Comparison of ENCODE assay signal across 27 mouse cellular contexts in genomic region chr3:133557602-133558001, GRCm38 (mm10). TPM values are rescaled to one million over a fixed set of nuclear protein-coding genes. Genes with fewer than 3 reads are reported as not detected.
DNase-seq lines count a peak whose midpoint lies in the region; ATAC-seq and TF ChIP-seq lines count a peak whose summit lies in the region.
"Had no signal": no experiment of that assay in that cellular context is flagged by ENCODE, and none has a peak within 500 bp of the region (broad histone marks: within the 10 kb centered on the region; RNA-seq: fewer than 3 reads in every experiment).

No protein-coding gene starts in this region.

- no peaks in the 10 kb centered on the region for H3K27me3 ChIP-seq in heart, embryonic 10.5 days (ENCODE audit: insufficient read depth, poor library complexity, severe bottlenecking)
- H3K27me3 ChIP-seq in heart, adult 2 months (ENCODE audit: control insufficient read depth, insufficient read depth, low read length), result no peaks in the 10 kb centered on the region
- no peaks in the 10 kb centered on the region for H3K27me3 ChIP-seq in liver, embryonic 11.5 days (replicated peaks; ENCODE audit: control insufficient read depth, insufficient read depth, low read length)
- H3K27me3 ChIP-seq: embryonic facial prominence, embryonic 13.5 days; forebrain, embryonic 12.5 days; forebrain, embryonic 15.5 days; heart, embryonic 13.5 days; hindbrain, embryonic 12.5 days; hindbrain, embryonic 15.5 days; intestine, embryonic 15.5 days had no signal

- no peaks in the 10 kb centered on the region for H3K9me3 ChIP-seq in heart, embryonic 10.5 days
- no peaks in the 10 kb centered on the region for H3K9me3 ChIP-seq in liver, embryonic 11.5 days (ENCODE audit: control insufficient read depth, low read length)
- H3K9me3 ChIP-seq: embryonic facial prominence, embryonic 10.5 days; embryonic facial prominence, embryonic 13.5 days; forebrain, embryonic 12.5 days; forebrain, embryonic 15.5 days; heart, embryonic 13.5 days; hindbrain, embryonic 12.5 days; hindbrain, embryonic 15.5 days; intestine, embryonic 15.5 days had no signal

- TF ChIP-seq CTCF in heart, adult 2 months (IDR thresholded peaks at IDR 0.05), result no peak

- no peaks in the 10 kb centered on the region for H3K4me1 ChIP-seq in heart, embryonic 10.5 days
- H3K4me1 ChIP-seq in heart, adult 2 months (ENCODE audit: control insufficient read depth, insufficient read depth, low read length), result no peaks in the 10 kb centered on the region
- H3K4me1 ChIP-seq in liver, embryonic 11.5 days (replicated peaks; ENCODE audit: control insufficient read depth, insufficient read depth, low read length), result no peaks in the 10 kb centered on the region
- H3K4me1 ChIP-seq: embryonic facial prominence, embryonic 13.5 days; forebrain, embryonic 12.5 days; forebrain, embryonic 15.5 days; heart, embryonic 13.5 days; hindbrain, embryonic 12.5 days; hindbrain, embryonic 15.5 days; intestine, embryonic 15.5 days had no signal

- peak; percentile 5 for DNase-seq in heart, embryonic 10.5 days (ENCODE audit: low spot score)
- no peak for DNase-seq in heart, adult 2 months
- peak; percentile 35 for DNase-seq in brain, adult 2 months (ENCODE audit: low read depth, low spot score)
- DNase-seq in gastrocnemius, adult 18-20 months (ENCODE audit: low spot score), result no peak
- no peak for DNase-seq in liver, embryonic 11.5 days (ENCODE audit: low spot score)
- DNase-seq: adrenal gland, postnatal 10 days; adrenal gland, postnatal 36 days; B cell, adult 2 months; cerebellum, adult 11 months; cerebellum, adult 2 months; cerebellum, adult 9-11 months; cerebellum, postnatal 25 days; embryo, embryonic 11 days; gastrocnemius, postnatal 10 days; gastrocnemius, postnatal 36 days; heart, postnatal 14 days; kidney, adult 11 months had no signal

- H3K4me3 ChIP-seq in heart, embryonic 10.5 days, result no peak overlapping the region
- H3K4me3 ChIP-seq in heart, adult 2 months, result no peak overlapping the region
- no peak overlapping the region for H3K4me3 ChIP-seq in liver, embryonic 11.5 days (ENCODE audit: low read depth, low read length)
- H3K4me3 ChIP-seq: embryonic facial prominence, embryonic 10.5 days; embryonic facial prominence, embryonic 13.5 days; erythroblast, embryonic 14.5 days; forebrain, embryonic 12.5 days; forebrain, embryonic 15.5 days; heart, embryonic 13.5 days; hindbrain, embryonic 12.5 days; hindbrain, embryonic 15.5 days; intestine, embryonic 15.5 days had no signal

- H3K79me2 ChIP-seq in heart, adult 2 months (replicated peaks; ENCODE audit: control insufficient read depth, insufficient read depth, low read length), result no peaks in the 10 kb centered on the region

- H3K27ac ChIP-seq in heart, embryonic 10.5 days, result no peak overlapping the region
- H3K27ac ChIP-seq in heart, adult 2 months, result no peak overlapping the region
- H3K27ac ChIP-seq in liver, embryonic 11.5 days (ENCODE audit: low read depth, low read length), result no peak overlapping the region
- H3K27ac ChIP-seq: embryonic facial prominence, embryonic 10.5 days; embryonic facial prominence, embryonic 13.5 days; forebrain, embryonic 12.5 days; forebrain, embryonic 15.5 days; heart, embryonic 13.5 days; hindbrain, embryonic 12.5 days; hindbrain, embryonic 15.5 days; intestine, embryonic 15.5 days had no signal

- TF ChIP-seq EP300 in heart, adult 2 months (IDR thresholded peaks at IDR 0.05; ENCODE audit: insufficient read depth, low read depth, low read length), result no peak

- TF ChIP-seq POLR2A in heart, adult 2 months (IDR thresholded peaks at IDR 0.05; ENCODE audit: insufficient read depth, low read depth, low read length), result no peak

- no peaks in the 10 kb centered on the region for H3K36me3 ChIP-seq in heart, embryonic 10.5 days
- H3K36me3 ChIP-seq in heart, adult 2 months (ENCODE audit: control insufficient read depth, insufficient read depth, low read length), result no peaks in the 10 kb centered on the region
- no peaks in the 10 kb centered on the region for H3K36me3 ChIP-seq in liver, embryonic 11.5 days (ENCODE audit: control insufficient read depth, insufficient read depth, low read length)
- H3K36me3 ChIP-seq: embryonic facial prominence, embryonic 10.5 days; embryonic facial prominence, embryonic 13.5 days; forebrain, embryonic 12.5 days; forebrain, embryonic 15.5 days; heart, embryonic 13.5 days; hindbrain, embryonic 12.5 days; hindbrain, embryonic 15.5 days; intestine, embryonic 15.5 days had no signal

- ATAC-seq in CD4-positive, CD25-positive, alpha-beta regulatory T cell, adult 4 months, result peak; percentile 53
- ATAC-seq in liver, embryonic 11.5 days (replicated peaks; ENCODE audit: low FRiP score), result no peak
- ATAC-seq: forebrain, embryonic 15.5 days; intestine, embryonic 15.5 days had no signal

- no peak overlapping the region for H3K9ac ChIP-seq in heart, adult 2 months (ENCODE audit: low read depth, low read length)
- no peak overlapping the region for H3K9ac ChIP-seq in liver, embryonic 11.5 days (ENCODE audit: low read depth, low read length)
- H3K9ac ChIP-seq: embryonic facial prominence, embryonic 13.5 days; forebrain, embryonic 12.5 days; forebrain, embryonic 15.5 days; heart, embryonic 13.5 days; hindbrain, embryonic 12.5 days; hindbrain, embryonic 15.5 days; intestine, embryonic 15.5 days had no signal

- no peak overlapping the region for H3K4me2 ChIP-seq in liver, embryonic 11.5 days
- H3K4me2 ChIP-seq: embryonic facial prominence, embryonic 13.5 days; forebrain, embryonic 12.5 days; forebrain, embryonic 15.5 days; heart, embryonic 13.5 days; hindbrain, embryonic 12.5 days; hindbrain, embryonic 15.5 days; intestine, embryonic 15.5 days had no signal

- intact Hi-C loops in heart, adult 2 months (cut with DNase I), result no loop called here

- 47% methylated on average over 6 of the region's 6 CpGs for WGBS in heart, embryonic 10.5 days
- 42% methylated on average over 6 of the region's 6 CpGs for WGBS in heart, adult 2 months
- 40% methylated on average over 6 of the region's 6 CpGs for WGBS in liver, embryonic 11.5 days

RNA-seq across cellular contexts. Expression of gene Tet2, which starts 12.7 kb away (rescaled TPM):
- polyA plus RNA-seq in heart, embryonic 10.5 days (2016; fragmentation: Nextera tagmentation; extraction: Ambion mirVana), result 11.8 and 15.5 TPM in 2 replicates
- total RNA-seq in heart, adult 2 months (2021), result 10 to 100 TPM; 14.9 to 17.9 TPM
- polyA plus RNA-seq in heart, adult 2 months (2012; rRNA removed), result 8.6 and 15.0 TPM in 2 replicates
- 10 to 100 TPM; 47.0 to 65.9 TPM for polyA plus RNA-seq in CD4-positive, CD25-positive, alpha-beta regulatory T cell, adult 4 months (2017; shearing (Covaris generic))
- 10 to 100 TPM; 14.3 to 18.2 TPM for total RNA-seq in gastrocnemius, adult 18-20 months (2021)
- polyA plus RNA-seq in liver, embryonic 11.5 days (2014; fragmentation: Nextera tagmentation; extraction: Ambion mirVana), result 8.2 and 8.7 TPM in 2 replicates

Comparison
In these comparisons a context has a peak if more than half of its experiments do, and no peak if none do; other contexts are left out.
1. DNase-seq: peak in heart, embryonic 10.5 days (single experiment) and brain, adult 2 months (single experiment); none in heart, adult 2 months (0 of 2), gastrocnemius, adult 18-20 months (single experiment) and liver, embryonic 11.5 days (single experiment).